Mouse (Mus musculus) embryonic facial prominence, embryonic 14.5 days (tissue): ENCODE measurements at regions not wholly inside any gene's neighbourhood (a gene's known extent, or its start where the extent isn't known, plus 50 kb on each side); places are given as distances from the start of the nearest gene placed in this dataset.
A peak's percentile ranks its signal among the peaks of the same experiment; 100 is the strongest.

Source experiments
- ATAC-seq: fragments of 200-750 bp; cut with Nextera tagmentation; 2 replicates; pipeline ENCODE4 v1.8.0; 2017; ENCODE audit warnings: low read depth, moderate number of reproducible peaks, moderate TSS enrichment
- DNase-seq: peaks from one replicate; pipeline ENCODE4 v3.0.0-alpha.2; 2015; ENCODE audit warnings: low spot score
- H3K27ac ChIP-seq: fragments of 300-500 bp; sonication (generic); replicated peaks from 2 replicates; pipeline ENCODE4 v1.5.1; 2014; ENCODE audit warnings: low read depth, mild to moderate bottlenecking, low read length, moderate library complexity
- H3K27me3 ChIP-seq: fragments of 300-500 bp; sonication (generic); replicated peaks from 2 replicates; pipeline ENCODE4 v1.6.1; 2014; ENCODE audit warnings: low read length; ENCODE audit not compliant: control insufficient read depth, insufficient read depth
- H3K36me3 ChIP-seq: fragments of 300-500 bp; sonication (generic); 2 replicates; pipeline ENCODE4 v1.6.1; 2014; ENCODE audit warnings: low read length, mixed read lengths; ENCODE audit not compliant: control insufficient read depth, insufficient read depth
- H3K4me1 ChIP-seq: fragments of 300-500 bp; sonication (generic); 2 replicates; pipeline ENCODE4 v1.6.1; 2014; ENCODE audit warnings: antibody characterized with exemption, low read length; ENCODE audit not compliant: control insufficient read depth, insufficient read depth
- H3K4me2 ChIP-seq: fragments of 300-500 bp; sonication (generic); 2 replicates; pipeline ENCODE4 v1.6.1; 2014; ENCODE audit warnings: low read depth, mild to moderate bottlenecking, low read length, moderate library complexity, mixed read lengths
- H3K4me3 ChIP-seq: fragments of 300-500 bp; sonication (generic); 2 replicates; pipeline ENCODE4 v1.5.1; 2014; ENCODE audit warnings: low read depth, mild to moderate bottlenecking, low read length
- H3K9ac ChIP-seq: fragments of 300-500 bp; sonication (generic); 2 replicates; pipeline ENCODE4 v1.6.1; 2014; ENCODE audit warnings: low read depth, mild to moderate bottlenecking, low read length, moderate library complexity, mixed read lengths
- H3K9me3 ChIP-seq: fragments of 300-500 bp; sonication (generic); 2 replicates; pipeline ENCODE4 v1.6.1; 2016; ENCODE audit warnings: low read length; ENCODE audit not compliant: control insufficient read depth
- WGBS: fragments of 180-500 bp; shearing (Covaris S2); extraction: QIAGEN DNeasy Blood & Tissue Kit; methylation state at CpG from one replicate; pipeline ENCODE4 v1.1.7; 2014; 5-methylcytosine and 5-hydroxymethylcytosine counted together

DNA sequence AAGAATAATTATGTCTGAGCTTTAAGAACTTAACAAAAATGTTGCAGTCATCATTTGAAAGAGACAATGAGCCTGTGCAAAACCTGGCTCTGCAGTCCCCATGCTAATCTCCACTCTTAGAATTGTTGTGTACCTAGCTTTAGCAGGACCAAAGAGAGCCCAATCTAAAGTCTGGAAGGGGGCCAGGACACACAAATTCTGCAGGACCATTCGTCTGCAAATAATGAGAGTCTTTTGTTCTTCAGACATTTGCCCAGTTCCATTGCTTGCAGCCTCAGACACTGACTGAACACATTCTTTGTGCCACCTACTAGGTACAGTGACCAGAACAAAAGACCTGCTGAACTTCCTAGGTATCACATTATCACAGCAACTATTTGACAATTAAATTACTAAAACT lies 620.0 kb upstream of the Agtr1b start:
- 13% methylated on average over 1 of the region's 1 CpGs for WGBS
- no peaks in the 10 kb centered on the region for H3K27me3 ChIP-seq
- H3K4me1 ChIP-seq, result no peaks in the 10 kb centered on the region
- H3K27ac ChIP-seq, result no peak overlapping the region
- ATAC-seq, result peak; percentile 80; the same call in 1 of the 2 replicates
- 0 out of 2 replicates have a peak, but pooled peaks cover 4% of the 10 kb centered on the region for H3K9me3 ChIP-seq
- no peaks in the 10 kb centered on the region for H3K36me3 ChIP-seq
- no peak overlapping the region for H3K9ac ChIP-seq
- peak; percentile 69 for DNase-seq
- no peak overlapping the region for H3K4me3 ChIP-seq
- H3K4me2 ChIP-seq, result no peak overlapping the region

DNA sequence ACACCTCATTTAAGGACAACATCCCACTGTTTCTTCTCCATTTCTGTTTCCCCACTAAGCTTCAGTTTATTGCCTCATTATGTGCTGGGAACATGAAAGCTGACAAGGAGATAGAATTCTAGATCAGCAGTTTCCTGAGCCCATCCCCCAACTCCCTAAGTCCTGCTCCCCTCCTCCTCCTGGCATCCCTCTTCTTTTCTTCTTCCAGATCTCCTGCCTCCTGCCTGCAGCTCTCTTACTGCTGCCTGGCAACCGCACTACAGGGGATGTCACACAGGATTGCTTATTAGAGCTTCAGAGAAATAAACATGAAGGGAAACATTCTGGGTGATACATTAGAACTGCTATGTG lies 619.4 kb upstream of the Agtr1b start:
- H3K4me3 ChIP-seq, result no peak overlapping the region
- 8% methylated on average over 1 of the region's 1 CpGs for WGBS
- no peaks in the 10 kb centered on the region for H3K36me3 ChIP-seq
- no peaks in the 10 kb centered on the region for H3K27me3 ChIP-seq
- no peak overlapping the region for H3K27ac ChIP-seq
- H3K4me2 ChIP-seq, result no peak overlapping the region
- H3K9ac ChIP-seq, result no peak overlapping the region
- DNase-seq (peak; percentile 59), ATAC-seq (peak; percentile 77; the same call in 1 of the 2 replicates)
- H3K4me1 ChIP-seq, result no peaks in the 10 kb centered on the region
- H3K9me3 ChIP-seq, result no peaks in the 10 kb centered on the region

DNA sequence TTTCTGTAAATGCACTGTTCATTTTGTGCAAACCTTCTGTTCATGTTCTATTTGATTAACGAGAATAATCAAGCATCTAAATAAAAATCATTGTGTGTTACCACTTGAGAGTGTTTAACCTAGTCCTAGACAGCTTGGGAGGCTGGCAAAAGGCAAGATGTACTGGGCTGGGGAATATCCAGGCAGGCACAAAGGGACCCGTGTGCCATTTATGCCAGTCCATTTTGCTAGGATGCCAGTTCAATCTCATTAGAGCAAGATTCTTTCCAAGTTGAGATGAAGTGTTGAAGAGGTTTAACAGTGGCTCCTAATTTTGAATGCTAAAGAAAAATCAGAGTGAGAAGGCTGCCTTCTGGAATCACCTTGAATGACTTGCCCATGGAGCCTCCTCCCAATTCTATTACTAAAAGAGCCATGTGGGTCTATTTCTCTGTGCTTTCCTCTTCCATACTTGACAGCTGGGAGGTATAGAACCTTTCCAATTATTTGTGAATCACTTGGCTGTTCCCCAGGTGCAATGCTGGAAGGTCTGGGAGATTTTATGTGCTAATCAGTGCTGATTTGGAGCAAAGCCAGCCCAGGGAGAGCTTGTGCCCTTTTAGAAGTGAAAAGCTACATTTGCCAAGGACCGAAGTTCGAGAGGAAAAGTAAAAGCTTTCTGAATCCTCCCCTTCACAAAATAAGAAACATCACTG lies 618.9 kb upstream of the Agtr1b start:
- Histone ChIP-seq H3K9ac (no peak overlapping the region), H3K9me3 (no peaks in the 10 kb centered on the region), H3K4me3 (no peak overlapping the region), H3K27me3 (no peaks in the 10 kb centered on the region), H3K4me2 (no peak overlapping the region), H3K4me1 (no peaks in the 10 kb centered on the region), H3K27ac (no peak overlapping the region), H3K36me3 (no peaks in the 10 kb centered on the region)
- WGBS, result 57% methylated on average over 4 of the region's 4 CpGs
- DNase-seq (peak; percentile 65), ATAC-seq (peak; percentile 14; the same call in 1 of the 2 replicates)

DNA sequence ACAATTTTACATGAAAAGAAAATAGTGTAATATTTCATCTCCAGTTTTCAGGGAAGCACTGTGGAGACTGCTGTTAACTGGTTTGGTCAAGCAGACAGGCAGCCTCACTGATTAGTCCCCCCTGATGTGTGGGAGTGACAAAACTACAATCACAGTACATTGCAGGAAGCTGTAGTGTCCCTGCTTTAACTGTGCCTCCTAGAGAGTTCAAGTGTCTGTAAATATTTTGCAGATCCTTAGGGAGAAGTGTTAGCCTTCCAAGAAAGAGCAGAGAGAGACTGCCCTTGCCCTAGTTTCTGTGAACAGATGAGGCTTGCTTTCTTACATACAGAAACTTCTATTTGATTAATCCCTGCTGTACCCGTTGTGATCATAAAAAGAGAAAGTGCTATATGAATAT lies 617.2 kb upstream of the Agtr1b start:
- DNase-seq, result no peak
- H3K27ac ChIP-seq, result no peak overlapping the region
- H3K36me3 ChIP-seq, result no peaks in the 10 kb centered on the region
- no peaks in the 10 kb centered on the region for H3K27me3 ChIP-seq
- no peak for ATAC-seq
- WGBS, result 28% methylated on average over 1 of the region's 1 CpGs
- H3K4me2 ChIP-seq, result no peak overlapping the region
- H3K9me3 ChIP-seq, result no peaks in the 10 kb centered on the region
- H3K4me1 ChIP-seq, result no peaks in the 10 kb centered on the region
- H3K9ac ChIP-seq, result no peak overlapping the region
- no peak overlapping the region for H3K4me3 ChIP-seq

DNA sequence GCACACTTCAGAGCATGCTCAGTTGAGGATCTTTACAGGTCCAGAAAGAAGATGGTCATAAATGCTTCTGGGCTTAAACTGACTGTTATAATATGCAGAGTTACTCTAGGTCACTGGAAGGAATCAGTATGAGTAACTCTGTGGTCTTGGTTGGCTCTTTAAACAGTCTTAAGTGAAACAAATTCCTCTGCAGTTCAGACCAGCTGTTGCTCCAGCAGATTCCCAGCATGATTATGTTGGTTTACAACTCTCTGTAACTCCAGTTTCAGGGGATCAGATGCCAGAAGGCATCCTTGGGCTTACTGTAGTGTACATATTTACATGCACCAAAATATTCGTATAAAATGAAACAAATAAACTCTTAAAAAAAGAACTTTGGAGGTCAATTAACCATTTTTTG lies 606.1 kb upstream of the Agtr1b start:
- Histone ChIP-seq H3K4me1 (no peaks in the 10 kb centered on the region), H3K9ac (no peak overlapping the region), H3K9me3 (no peaks in the 10 kb centered on the region), H3K4me2 (no peak overlapping the region), H3K27ac (no peak overlapping the region), H3K27me3 (no peaks in the 10 kb centered on the region), H3K4me3 (no peak overlapping the region), H3K36me3 (no peaks in the 10 kb centered on the region)
- DNase-seq, result peak; percentile 40
- no peak for ATAC-seq
- 61% methylated on average over 1 of the region's 1 CpGs for WGBS
